Mouse (Mus musculus) embryonic fibroblast, embryonic 13.5 days (primary cell): ENCODE data around the gene Tut4. TPM values are rescaled to one million over a fixed set of nuclear protein-coding genes. Genes with fewer than 3 reads are reported as not detected.

ENCODE experiments used
- H3K27ac ChIP-seq: 2 replicates; pipeline ENCODE4 v1.5.1; 2012; ENCODE audit warnings: low read length, control low read depth, inconsistent platforms; ENCODE audit not compliant: insufficient read depth
- H3K4me1 ChIP-seq: 2 replicates; pipeline ENCODE4 v1.6.1; 2011; ENCODE audit warnings: low read length; ENCODE audit not compliant: control insufficient read depth, insufficient read depth
- H3K4me3 ChIP-seq: 2 replicates; pipeline ENCODE4 v1.5.1; 2011; ENCODE audit warnings: mild to moderate bottlenecking, control low read depth, low read length; ENCODE audit not compliant: insufficient read depth
- CTCF ChIP-seq: IDR thresholded peaks from 2 replicates; pipeline ENCODE4 v1.5.1; 2011; ENCODE audit warnings: mild to moderate bottlenecking, control low read depth, low read length, moderate library complexity, borderline replicate concordance; ENCODE audit not compliant: insufficient read depth
- POLR2A ChIP-seq: IDR thresholded peaks from 2 replicates; pipeline ENCODE4 v1.6.1; 2011; ENCODE audit warnings: low read depth, mild to moderate bottlenecking, control low read depth, low read length, moderate library complexity
- polyA plus RNA-seq: library from polyadenylated mRNA; stranded (reverse); fragments of >200 nt; gene quantifications from 2 replicates; pipeline ENCODE4 v1.2.4, GENCODE M21; 2011; ENCODE audit warnings: low read depth; ENCODE audit not compliant: missing spikeins, insufficient read length

Gene Tut4
- polyA plus RNA-seq, 1 experiment: 45.1 TPM

- H3K27ac ChIP-seq: no peak overlapping the region
- H3K4me3 ChIP-seq: no peak overlapping the region
- TF ChIP-seq CTCF: no peak
- no peak for TF ChIP-seq POLR2A
- no peaks in the 10 kb centered on the region for H3K4me1 ChIP-seq
Measured at GRCm38 (mm10) chr4:108482776-108483175, 23.6 kb downstream of the Tut4 start.

- no peak overlapping the region for H3K27ac ChIP-seq
- H3K4me3 ChIP-seq: no peak overlapping the region
- no peak for TF ChIP-seq CTCF
- no peak for TF ChIP-seq POLR2A
- H3K4me1 ChIP-seq: no peaks in the 10 kb centered on the region
Measured at GRCm38 (mm10) chr4:108484230-108484629, 25.0 kb downstream of the Tut4 start.

DNA sequence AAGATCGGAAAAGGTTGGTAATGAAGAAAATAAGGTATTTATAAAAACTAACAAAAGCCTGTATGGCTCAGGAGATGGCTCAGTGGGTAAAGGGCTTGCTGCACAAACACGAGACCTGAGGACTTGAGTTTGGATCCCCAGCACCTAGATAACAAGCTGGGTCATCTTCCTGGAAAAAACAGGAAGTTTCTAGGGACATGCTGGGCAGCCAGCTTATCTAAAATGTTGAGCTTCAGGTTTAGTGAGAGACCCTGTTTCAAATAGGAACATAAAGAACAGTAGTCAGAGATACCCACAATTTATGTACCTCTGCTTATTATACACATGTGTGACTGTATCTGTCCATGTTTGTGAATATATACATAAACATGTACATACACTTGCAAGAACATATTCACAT, 43.8 kb downstream of the Tut4 start:
- Histone ChIP-seq H3K4me3 (no peak overlapping the region), H3K4me1 (no peaks in the 10 kb centered on the region), H3K27ac (no peak overlapping the region)
- TF ChIP-seq CTCF: no peak

GRCm38 (mm10) chr4:108539701-108540100, 80.5 kb downstream of the Tut4 start:
- no peaks in the 10 kb centered on the region for H3K4me1 ChIP-seq
- no peak overlapping the region for H3K27ac ChIP-seq
- no peak overlapping the region for H3K4me3 ChIP-seq
- TF ChIP-seq POLR2A: no peak
- no peak for TF ChIP-seq CTCF

- Histone ChIP-seq H3K27ac (no peak overlapping the region), H3K4me1 (no peaks in the 10 kb centered on the region), H3K4me3 (no peak overlapping the region)
- no peak for TF ChIP-seq POLR2A
- no peak for TF ChIP-seq CTCF
Measured at GRCm38 (mm10) chr4:108565026-108565425, 105.8 kb downstream of the Tut4 start.

GRCm38 (mm10) chr4:108572644-108573043, 113.4 kb downstream of the Tut4 start:
- H3K27ac ChIP-seq: no peak overlapping the region
- TF ChIP-seq POLR2A (no peak), CTCF (no peak)
- peaks cover 1% of the 10 kb centered on the region; the same call in 1 of the 2 replicates for H3K4me1 ChIP-seq
- no peak overlapping the region for H3K4me3 ChIP-seq

DNA sequence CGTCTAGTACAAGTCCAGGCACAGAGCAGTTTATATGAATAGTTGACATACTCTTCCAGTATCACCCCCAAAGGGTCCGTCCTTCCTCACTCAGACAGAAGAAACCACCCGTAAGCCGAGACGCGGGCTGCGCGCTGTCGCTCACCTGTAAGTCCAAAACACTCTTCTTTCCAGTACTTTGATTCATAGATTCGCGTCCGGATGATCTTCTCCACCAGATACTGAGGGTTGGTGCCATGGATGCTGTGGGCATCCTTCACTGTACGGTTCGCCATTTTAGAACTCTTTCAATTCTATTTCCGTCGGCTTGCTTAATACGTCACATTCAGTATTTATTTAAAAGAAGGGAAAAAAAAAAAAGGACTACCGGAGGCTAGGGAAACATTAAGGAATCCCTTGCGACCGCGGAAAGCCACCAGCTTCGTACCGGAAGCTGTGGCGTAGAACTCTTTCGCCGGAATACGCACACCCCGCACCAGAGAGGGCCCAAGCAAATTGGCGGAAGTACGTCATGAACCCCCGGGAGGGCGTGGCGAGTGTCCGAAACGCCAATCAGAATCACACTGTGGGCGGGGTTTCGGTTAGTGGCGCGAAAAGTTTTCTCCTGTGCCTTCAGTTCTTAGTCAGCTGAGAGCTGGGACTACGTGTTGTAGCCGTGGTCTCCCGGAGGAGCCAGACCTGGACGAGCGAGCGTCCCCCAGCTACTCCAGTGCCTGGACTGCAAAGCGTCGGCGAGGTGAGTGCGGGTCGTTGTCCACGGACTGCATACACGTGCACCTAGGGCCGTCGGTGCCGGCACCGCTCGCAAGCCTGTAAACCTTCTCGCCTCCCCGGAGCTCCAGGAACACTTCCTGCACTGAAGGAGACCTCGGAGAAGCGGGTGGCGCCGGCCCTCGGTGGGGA, 119.9 kb downstream of the Tut4 start, which contains the start of the genes Prpf38a and Orc1:
Gene Prpf38a (minus strand): TSS at position 497 of the 903 bp plus-strand sequence.
Gene Orc1 (plus strand): TSS at position 584 of the 903 bp plus-strand sequence.
- Histone ChIP-seq H3K27ac (peak within 1 kb of the TSS; percentile 62), H3K4me3 (peak within 1 kb of the TSS; percentile 97), H3K4me1 (peaks cover 2% of the 10 kb centered on the region; the same call in 1 of the 2 replicates)
- TF ChIP-seq POLR2A (peak; percentile 84), CTCF (no peak)

DNA sequence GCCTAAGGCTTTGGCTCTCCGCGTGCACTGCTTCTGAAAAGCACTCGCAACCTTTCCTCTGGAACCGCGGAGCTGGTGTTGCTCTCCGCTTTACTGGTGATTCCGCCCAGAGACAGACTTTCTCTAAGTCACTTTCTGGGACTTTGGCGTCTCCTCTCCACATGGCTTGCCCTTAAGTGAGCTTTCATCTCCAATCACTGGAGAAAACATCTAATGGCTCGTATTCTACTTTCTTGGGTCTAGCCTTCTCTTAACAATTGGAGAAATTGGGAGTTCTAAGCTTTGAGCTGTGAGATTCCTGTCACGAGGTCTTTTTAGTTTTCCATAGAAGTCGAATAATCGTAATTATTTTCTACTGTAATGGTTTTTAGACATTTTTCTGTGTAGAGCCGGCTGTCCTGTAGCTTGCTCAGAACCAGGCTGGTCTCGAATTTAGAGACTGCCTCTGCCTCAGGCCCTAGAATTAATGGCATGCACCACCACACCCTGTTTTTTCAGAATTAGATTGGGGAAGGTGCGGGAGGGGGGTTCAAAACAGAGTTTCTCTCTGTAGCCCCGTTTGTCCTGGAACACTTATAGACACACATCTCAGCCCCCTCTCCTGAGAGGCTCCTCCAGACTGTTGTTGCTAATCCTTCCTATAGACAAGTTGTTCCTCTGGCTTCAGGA, 120.7 kb downstream of the Tut4 start:
- Histone ChIP-seq H3K27ac (0 out of 2 replicates have a peak overlapping the region, but pooled peaks have one; percentile 8), H3K4me1 (peaks cover 2% of the 10 kb centered on the region; the same call in 1 of the 2 replicates), H3K4me3 (peak overlapping the region; percentile 86)
- TF ChIP-seq POLR2A: no peak
- TF ChIP-seq CTCF: no peak

- Histone ChIP-seq H3K4me1 (peaks cover 3% of the 10 kb centered on the region; the same call in 1 of the 2 replicates), H3K27ac (no peak overlapping the region), H3K4me3 (no peak overlapping the region)
- no peak for TF ChIP-seq POLR2A
- no peak for TF ChIP-seq CTCF
Measured at GRCm38 (mm10) chr4:108593376-108593775, 134.2 kb downstream of the Tut4 start.

DNA sequence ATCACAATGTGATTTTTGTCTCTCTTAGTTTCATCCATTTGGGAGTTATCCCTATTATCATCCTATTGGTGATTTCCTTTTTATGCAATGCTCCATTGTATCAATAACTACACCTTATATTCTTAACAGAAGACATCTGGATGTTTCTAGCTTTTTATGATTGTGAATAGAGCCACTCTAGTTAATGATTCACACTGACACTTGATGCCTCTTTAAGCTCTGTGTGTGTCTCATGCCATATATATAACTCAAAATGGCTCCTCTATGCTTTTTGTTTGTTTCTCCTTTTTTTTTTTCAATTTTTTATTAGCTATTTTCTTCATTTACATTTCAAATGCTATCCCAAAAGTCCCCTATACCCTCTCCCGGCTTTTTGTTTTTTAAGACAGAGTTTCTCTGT, 136.6 kb downstream of the Tut4 start:
- TF ChIP-seq CTCF: no peak
- no peak for TF ChIP-seq POLR2A
- Histone ChIP-seq H3K4me3 (no peak overlapping the region), H3K4me1 (no peaks in the 10 kb centered on the region), H3K27ac (no peak overlapping the region)
